Comparison of ENCODE assay signal across 9 mouse cellular contexts in genomic region chr16:56036501-56036900, GRCm38 (mm10). TPM values are rescaled to one million over a fixed set of nuclear protein-coding genes. Genes with fewer than 3 reads are reported as not detected.
DNase-seq lines count a peak whose midpoint lies in the region; ATAC-seq and TF ChIP-seq lines count a peak whose summit lies in the region.
"Had no signal": no experiment of that assay in that cellular context is flagged by ENCODE, and none has a peak within 500 bp of the region (broad histone marks: within the 10 kb centered on the region; RNA-seq: fewer than 3 reads in every experiment).

No protein-coding gene starts in this region.

- no peaks in the 10 kb centered on the region for H3K27me3 ChIP-seq in heart, embryonic 11.5 days (ENCODE audit: control insufficient read depth, insufficient read depth, low read length)
- H3K27me3 ChIP-seq in ES-Bruce4 (ENCODE audit: control insufficient read depth, insufficient read depth, low read length, poor library complexity, severe bottlenecking) = no peaks in the 10 kb centered on the region
- no peaks in the 10 kb centered on the region for H3K27me3 ChIP-seq in forebrain, embryonic 16.5 days (replicated peaks; ENCODE audit: control insufficient read depth, insufficient read depth, low read length)
- H3K27me3 ChIP-seq in liver, embryonic 16.5 days (ENCODE audit: control insufficient read depth, insufficient read depth, low read depth, low read length) = no peaks in the 10 kb centered on the region

- peaks cover 5% of the 10 kb centered on the region for H3K4me1 ChIP-seq in heart, embryonic 11.5 days (ENCODE audit: control insufficient read depth, insufficient read depth, low read length)
- no peaks in the 10 kb centered on the region for H3K4me1 ChIP-seq in ES-Bruce4 (ENCODE audit: control insufficient read depth, insufficient read depth, low read length)
- H3K4me1 ChIP-seq in forebrain, embryonic 16.5 days (replicated peaks; ENCODE audit: control insufficient read depth, insufficient read depth, low read length) = peaks cover 15% of the 10 kb centered on the region
- peaks cover 12% of the 10 kb centered on the region for H3K4me1 ChIP-seq in liver, embryonic 16.5 days (ENCODE audit: control insufficient read depth, low read depth, low read length)

- peak overlapping the region; percentile 92 for H3K4me3 ChIP-seq in heart, embryonic 11.5 days (ENCODE audit: low read depth, low read length)
- peak overlapping the region; percentile 94 for H3K4me3 ChIP-seq in ES-Bruce4 (ENCODE audit: low read depth, low read length)
- H3K4me3 ChIP-seq in forebrain, embryonic 16.5 days (replicated peaks; ENCODE audit: low read length) = peak overlapping the region; percentile 97
- H3K4me3 ChIP-seq in liver, embryonic 16.5 days (ENCODE audit: low read depth, low read length) = peak overlapping the region; percentile 99

- TF ChIP-seq CTCF in ES-Bruce4 (IDR thresholded peaks at IDR 0.05; ENCODE audit: low read depth, low read length) = no peak

- DNase-seq in heart, postnatal 36 days = no peak
- no peak for DNase-seq in embryo, embryonic 10 days (ENCODE audit: low spot score)
- DNase-seq in layer of hippocampus, postnatal 25 days (ENCODE audit: extremely low spot score in 1 of 2, low spot score in 1 of 2) = no peak
- DNase-seq: thymus, postnatal 25 days had no signal

- H3K9ac ChIP-seq in heart, embryonic 11.5 days (ENCODE audit: low read depth, low read length) = peak overlapping the region; percentile 96
- peak overlapping the region; percentile 84 for H3K9ac ChIP-seq in ES-Bruce4 (ENCODE audit: low read depth, poor library complexity, severe bottlenecking)
- H3K9ac ChIP-seq in forebrain, embryonic 16.5 days (replicated peaks; ENCODE audit: low read depth, low read length) = no peak overlapping the region; the same call in 1 of the 2 replicates
- H3K9ac ChIP-seq in liver, embryonic 16.5 days (ENCODE audit: low read depth, low read length) = peak overlapping the region; percentile 93

- peak overlapping the region; percentile 73 for H3K4me2 ChIP-seq in heart, embryonic 11.5 days
- peak overlapping the region; percentile 75 for H3K4me2 ChIP-seq in forebrain, embryonic 16.5 days (ENCODE audit: low read length)
- H3K4me2 ChIP-seq in liver, embryonic 16.5 days (ENCODE audit: low read depth, low read length) = peak overlapping the region; percentile 87

- no peaks in the 10 kb centered on the region for H3K9me3 ChIP-seq in heart, embryonic 11.5 days (replicated peaks; ENCODE audit: control insufficient read depth, low read length)
- H3K9me3 ChIP-seq in ES-Bruce4 (replicated peaks; ENCODE audit: control insufficient read depth, insufficient read depth, low read length, poor library complexity, severe bottlenecking) = no peaks in the 10 kb centered on the region
- no peaks in the 10 kb centered on the region for H3K9me3 ChIP-seq in forebrain, embryonic 16.5 days (ENCODE audit: control insufficient read depth, low read length)
- H3K9me3 ChIP-seq in liver, embryonic 16.5 days (replicated peaks; ENCODE audit: control insufficient read depth, low read length) = no peaks in the 10 kb centered on the region

- no peak for TF ChIP-seq POLR2A in ES-Bruce4 (IDR thresholded peaks at IDR 0.05; ENCODE audit: insufficient read depth, low read length)

- 50% methylated on average over 6 of the region's 6 CpGs for WGBS in heart, embryonic 11.5 days (ENCODE audit: insufficient replicate concordance)
- WGBS in forebrain, embryonic 16.5 days = 66% methylated on average over 6 of the region's 6 CpGs
- WGBS in liver, embryonic 16.5 days (ENCODE audit: insufficient replicate concordance) = 35% methylated on average over 6 of the region's 6 CpGs

- ATAC-seq in heart, embryonic 11.5 days (replicated peaks; ENCODE audit: insufficient number of reproducible peaks, low FRiP score, low TSS enrichment) = no peak
- ATAC-seq in forebrain, embryonic 16.5 days = no peak
- no peak for ATAC-seq in liver, embryonic 16.5 days (ENCODE audit: low read depth)
- no peak for ATAC-seq in monocyte, adult 5-6 weeks (replicated peaks; ENCODE audit: insufficient number of reproducible peaks, low FRiP score, low TSS enrichment, poor library complexity, severe bottlenecking)

- intact Hi-C loops in heart, postnatal 36 days (cut with DNase I) = no loop called here

- no peak overlapping the region for H3K27ac ChIP-seq in heart, embryonic 11.5 days (ENCODE audit: low read depth, low read length)
- H3K27ac ChIP-seq in ES-Bruce4 (ENCODE audit: insufficient read depth, low read length) = no peak overlapping the region
- no peak overlapping the region for H3K27ac ChIP-seq in forebrain, embryonic 16.5 days (ENCODE audit: low read length)
- H3K27ac ChIP-seq in liver, embryonic 16.5 days (ENCODE audit: low read length) = no peak overlapping the region

- peaks cover 8% of the 10 kb centered on the region; the same call in 1 of the 2 replicates for H3K36me3 ChIP-seq in heart, embryonic 11.5 days (ENCODE audit: control insufficient read depth, insufficient read depth, low read length)
- H3K36me3 ChIP-seq in ES-Bruce4 (ENCODE audit: control insufficient read depth, insufficient read depth, low read length, poor library complexity, severe bottlenecking) = peaks cover 18% of the 10 kb centered on the region
- H3K36me3 ChIP-seq in forebrain, embryonic 16.5 days (ENCODE audit: control insufficient read depth, insufficient read depth) = peaks cover 4% of the 10 kb centered on the region
- H3K36me3 ChIP-seq in liver, embryonic 16.5 days (ENCODE audit: control insufficient read depth, insufficient read depth) = peaks cover 13% of the 10 kb centered on the region

- TF ChIP-seq EP300 in ES-Bruce4 (IDR thresholded peaks at IDR 0.05; ENCODE audit: insufficient read depth, low read depth, low read length) = no peak

RNA-seq across cellular contexts. Expression of gene Trmt10c, which starts 1.1 kb away (rescaled TPM):
- 23.6 and 24.5 TPM in 2 replicates for polyA plus RNA-seq in heart, embryonic 11.5 days (2014; fragmentation: Nextera tagmentation; extraction: Ambion mirVana)
- total RNA-seq in heart, postnatal 36 days (2021) = 10 to 100 TPM; 10.4 to 13.1 TPM
- 24.3 and 25.3 TPM in 2 replicates for polyA plus RNA-seq in ES-Bruce4 (2011; ENCODE audit: insufficient read depth, insufficient read length, low read depth, missing spikeins)
- 27.1 and 27.4 TPM in 2 replicates for polyA plus RNA-seq in forebrain, embryonic 16.5 days (2015; fragmentation: Nextera tagmentation; extraction: Ambion mirVana)
- polyA plus RNA-seq in liver, embryonic 16.5 days (2015; fragmentation: Nextera tagmentation; extraction: Ambion mirVana) = 11.0 and 12.9 TPM in 2 replicates
- total RNA-seq in monocyte, adult 5-6 weeks (2017) = 26.5 to 36.3 TPM (median 32.0 TPM) in 3 replicates
- total RNA-seq in layer of hippocampus, postnatal 25 days (2021) = 10 to 100 TPM in 1 of 2 experiments, 1 to 10 TPM in 1; 10.0 to 10.3 TPM

RNA-seq across cellular contexts. Expression of gene Pcnp, which starts 7.0 kb away (rescaled TPM):
- polyA plus RNA-seq in heart, embryonic 11.5 days (2014; fragmentation: Nextera tagmentation; extraction: Ambion mirVana) = 172 and 199 TPM in 2 replicates
- 10 to 100 TPM; 50.8 to 52.1 TPM for total RNA-seq in heart, postnatal 36 days (2021)
- 248 and 256 TPM in 2 replicates for polyA plus RNA-seq in ES-Bruce4 (2011; ENCODE audit: insufficient read depth, insufficient read length, low read depth, missing spikeins)
- 230 and 262 TPM in 2 replicates for polyA plus RNA-seq in forebrain, embryonic 16.5 days (2015; fragmentation: Nextera tagmentation; extraction: Ambion mirVana)
- polyA plus RNA-seq in liver, embryonic 16.5 days (2015; fragmentation: Nextera tagmentation; extraction: Ambion mirVana) = 76.6 and 88.9 TPM in 2 replicates
- total RNA-seq in monocyte, adult 5-6 weeks (2017) = 107 to 153 TPM (median 130 TPM) in 3 replicates
- total RNA-seq in layer of hippocampus, postnatal 25 days (2021) = 100 to 1,000 TPM; 147 to 159 TPM

RNA-seq across cellular contexts. Expression of gene Senp7, which starts 11.6 kb away (rescaled TPM):
- 24.6 and 24.8 TPM in 2 replicates for polyA plus RNA-seq in heart, embryonic 11.5 days (2014; fragmentation: Nextera tagmentation; extraction: Ambion mirVana)
- 10 to 100 TPM; 14.4 to 16.0 TPM for total RNA-seq in heart, postnatal 36 days (2021)
- polyA plus RNA-seq in ES-Bruce4 (2011; ENCODE audit: insufficient read depth, insufficient read length, low read depth, missing spikeins) = 18.8 and 24.4 TPM in 2 replicates
- polyA plus RNA-seq in forebrain, embryonic 16.5 days (2015; fragmentation: Nextera tagmentation; extraction: Ambion mirVana) = 59.9 and 60.2 TPM in 2 replicates
- polyA plus RNA-seq in liver, embryonic 16.5 days (2015; fragmentation: Nextera tagmentation; extraction: Ambion mirVana) = 16.0 TPM in 2 replicates
- total RNA-seq in monocyte, adult 5-6 weeks (2017) = 26.3 to 54.9 TPM (median 30.8 TPM) in 3 replicates
- 10 to 100 TPM; 45.3 to 52.4 TPM for total RNA-seq in layer of hippocampus, postnatal 25 days (2021)
